Mouse (Mus musculus): ENCODE measurements around the gene Hes2. TPM values are rescaled to one million over a fixed set of nuclear protein-coding genes. Genes with fewer than 3 reads are reported as not detected.

Hes2 gene
- polyA plus RNA-seq, 1 experiment = not detected

GRCm38 (mm10) chr4:152136876-152137250 is 21.8 kb upstream of the Hes2 start:
- H3K36me3 ChIP-seq (ENCODE audit: control insufficient read depth, insufficient read depth, low read length) = no peaks in the 10 kb centered on the region
- peaks cover 11% of the 10 kb centered on the region; the same call in 1 of the 2 replicates for H3K4me1 ChIP-seq (ENCODE audit: control insufficient read depth, insufficient read depth, insufficient read length)
- no peak for TF ChIP-seq CTCF (IDR thresholded peaks at IDR 0.05; ENCODE audit: extremely low read depth, insufficient read depth, insufficient read length, insufficient replicate concordance)
- TF ChIP-seq POLR2A (IDR thresholded peaks at IDR 0.05; ENCODE audit: low read depth, low read length) = no peak
- DNase-seq (ENCODE audit: low read depth in 1 of 2, low spot score in 2 of 2) = no peak
- no peak overlapping the region for H3K4me3 ChIP-seq (ENCODE audit: extremely low read depth, insufficient read depth, insufficient read length)
- no peak overlapping the region for H3K27ac ChIP-seq (ENCODE audit: insufficient read depth, low read length)
- peaks cover 10% of the 10 kb centered on the region for H3K27me3 ChIP-seq (ENCODE audit: control insufficient read depth, insufficient read depth, low read length)
- WGBS = 88% methylated on average over 2 of the region's 2 CpGs

GRCm38 (mm10) chr4:152138497-152139260 is 20.0 kb upstream of the Hes2 start:
- Histone ChIP-seq H3K36me3 (ENCODE audit: control insufficient read depth, insufficient read depth, low read length) (no peaks in the 10 kb centered on the region), H3K27me3 (ENCODE audit: control insufficient read depth, insufficient read depth, low read length) (0 out of 2 replicates have a peak, but pooled peaks cover 1% of the 10 kb centered on the region), H3K4me1 (ENCODE audit: control insufficient read depth, insufficient read depth, insufficient read length) (peaks cover 8% of the 10 kb centered on the region; the same call in 1 of the 2 replicates), H3K27ac (ENCODE audit: insufficient read depth, low read length) (no peak overlapping the region), H3K4me3 (ENCODE audit: extremely low read depth, insufficient read depth, insufficient read length) (peak overlapping the region; percentile 59; the same call in 1 of the 2 replicates)
- peak; percentile 77 to 88 for DNase-seq (ENCODE audit: low read depth in 1 of 2, low spot score in 2 of 2)
- no peak for TF ChIP-seq POLR2A (IDR thresholded peaks at IDR 0.05; ENCODE audit: low read depth, low read length)
- peak; percentile 96 for TF ChIP-seq CTCF (IDR thresholded peaks at IDR 0.05; ENCODE audit: extremely low read depth, insufficient read depth, insufficient read length, insufficient replicate concordance)
- WGBS = 4% methylated on average over 51 of the region's 51 CpGs

DNA sequence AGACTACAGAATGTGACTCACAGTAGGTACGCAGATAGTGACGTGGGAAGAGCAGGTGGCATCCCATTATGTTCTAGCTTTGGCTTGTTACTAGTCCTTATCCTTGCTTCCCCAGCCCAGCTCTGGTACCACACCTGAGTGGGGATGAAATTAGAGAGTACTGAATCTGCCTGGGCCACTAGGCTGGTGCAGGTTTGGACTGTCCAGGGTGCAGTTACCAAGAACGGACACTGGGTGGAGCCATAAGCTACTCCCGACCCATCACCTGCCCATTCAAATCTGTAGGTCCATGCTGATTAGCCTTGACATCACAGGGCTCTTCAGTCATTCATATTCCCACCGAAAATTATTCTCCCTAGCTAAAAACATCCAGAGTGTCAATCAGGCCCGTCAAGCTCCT is 18.2 kb upstream of the Hes2 start:
- no peaks in the 10 kb centered on the region for H3K36me3 ChIP-seq (ENCODE audit: control insufficient read depth, insufficient read depth, low read length)
- peaks cover 8% of the 10 kb centered on the region; the same call in 1 of the 2 replicates for H3K4me1 ChIP-seq (ENCODE audit: control insufficient read depth, insufficient read depth, insufficient read length)
- peak in 1 of 2 experiments; percentile 46 for DNase-seq (ENCODE audit: low read depth in 1 of 2, low spot score in 2 of 2)
- 37% methylated on average over 6 of the region's 6 CpGs for WGBS
- H3K27ac ChIP-seq (ENCODE audit: insufficient read depth, low read length) = no peak overlapping the region
- H3K4me3 ChIP-seq (ENCODE audit: extremely low read depth, insufficient read depth, insufficient read length) = no peak overlapping the region
- peak; percentile 51; the same call in 1 of the 2 replicates for TF ChIP-seq CTCF (IDR thresholded peaks at IDR 0.05; ENCODE audit: extremely low read depth, insufficient read depth, insufficient read length, insufficient replicate concordance)
- TF ChIP-seq POLR2A (IDR thresholded peaks at IDR 0.05; ENCODE audit: low read depth, low read length) = no peak
- H3K27me3 ChIP-seq (ENCODE audit: control insufficient read depth, insufficient read depth, low read length) = no peaks in the 10 kb centered on the region

DNA sequence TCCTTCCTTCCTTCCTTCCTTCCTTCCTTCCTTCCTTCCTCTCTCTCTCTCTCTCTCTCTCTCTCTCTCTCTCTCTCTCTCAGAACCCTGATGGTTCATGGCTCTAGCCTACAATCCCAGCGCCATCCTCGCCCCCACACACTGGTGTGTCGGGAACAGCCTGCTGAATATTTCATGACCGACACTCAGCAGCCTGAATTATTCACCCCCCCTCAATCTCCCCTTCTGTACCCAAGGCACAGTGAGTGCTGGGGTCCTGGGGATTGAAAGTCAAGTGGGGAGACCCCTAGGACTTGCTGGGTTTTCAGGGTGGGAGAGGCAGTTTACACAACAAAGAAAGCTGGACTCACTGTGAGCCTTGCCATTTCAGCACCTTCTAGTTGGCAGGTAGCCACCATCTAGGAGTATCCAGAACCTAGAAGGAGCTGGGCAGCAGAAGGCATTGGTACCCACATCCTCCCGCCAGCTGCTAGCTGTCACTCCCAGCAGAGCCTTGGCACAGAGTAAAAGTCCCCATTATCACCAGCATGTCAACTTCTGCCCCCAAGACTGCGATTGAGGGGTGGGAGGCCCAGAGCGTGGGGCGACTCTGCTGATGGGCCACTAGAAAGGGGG is 17.0 kb upstream of the Hes2 start:
- TF ChIP-seq CTCF (IDR thresholded peaks at IDR 0.05; ENCODE audit: extremely low read depth, insufficient read depth, insufficient read length, insufficient replicate concordance) (no peak), POLR2A (IDR thresholded peaks at IDR 0.05; ENCODE audit: low read depth, low read length) (no peak)
- Histone ChIP-seq H3K27me3 (ENCODE audit: control insufficient read depth, insufficient read depth, low read length) (no peaks in the 10 kb centered on the region), H3K27ac (ENCODE audit: insufficient read depth, low read length) (no peak overlapping the region), H3K4me1 (ENCODE audit: control insufficient read depth, insufficient read depth, insufficient read length) (peaks cover 8% of the 10 kb centered on the region; the same call in 1 of the 2 replicates), H3K4me3 (ENCODE audit: extremely low read depth, insufficient read depth, insufficient read length) (no peak overlapping the region), H3K36me3 (ENCODE audit: control insufficient read depth, insufficient read depth, low read length) (no peaks in the 10 kb centered on the region)
- 80% methylated on average over 8 of the region's 8 CpGs for WGBS
- no peak for DNase-seq (ENCODE audit: low read depth in 1 of 2, low spot score in 2 of 2)

DNA sequence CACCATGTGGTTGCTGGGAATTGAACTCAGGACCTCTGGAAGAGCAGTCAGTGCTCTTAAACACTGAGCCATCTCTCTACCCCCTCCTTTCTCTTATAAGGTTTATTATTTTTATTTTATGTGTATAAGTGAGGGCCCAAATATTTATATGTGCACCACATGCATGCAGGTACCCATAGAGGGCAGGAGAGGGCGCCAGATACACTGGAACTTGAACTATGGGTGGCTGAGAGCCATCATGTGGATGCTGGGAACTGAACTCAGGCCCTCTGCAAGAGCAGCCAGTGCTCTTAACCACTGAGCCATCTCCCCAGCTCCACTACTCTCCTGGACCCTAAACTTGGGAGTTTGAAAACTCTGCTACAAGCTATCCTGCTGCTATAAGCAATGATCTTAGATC is 15.0 kb upstream of the Hes2 start:
- no peak for TF ChIP-seq CTCF (IDR thresholded peaks at IDR 0.05; ENCODE audit: extremely low read depth, insufficient read depth, insufficient read length, insufficient replicate concordance)
- Histone ChIP-seq H3K27me3 (ENCODE audit: control insufficient read depth, insufficient read depth, low read length) (no peaks in the 10 kb centered on the region), H3K27ac (ENCODE audit: insufficient read depth, low read length) (no peak overlapping the region), H3K36me3 (ENCODE audit: control insufficient read depth, insufficient read depth, low read length) (no peaks in the 10 kb centered on the region), H3K4me1 (ENCODE audit: control insufficient read depth, insufficient read depth, insufficient read length) (0 out of 2 replicates have a peak, but pooled peaks cover 3% of the 10 kb centered on the region), H3K4me3 (ENCODE audit: extremely low read depth, insufficient read depth, insufficient read length) (no peak overlapping the region)
- DNase-seq (ENCODE audit: low read depth in 1 of 2, low spot score in 2 of 2) = no peak
- 67% methylated on average over 1 of the region's 1 CpGs for WGBS

DNA sequence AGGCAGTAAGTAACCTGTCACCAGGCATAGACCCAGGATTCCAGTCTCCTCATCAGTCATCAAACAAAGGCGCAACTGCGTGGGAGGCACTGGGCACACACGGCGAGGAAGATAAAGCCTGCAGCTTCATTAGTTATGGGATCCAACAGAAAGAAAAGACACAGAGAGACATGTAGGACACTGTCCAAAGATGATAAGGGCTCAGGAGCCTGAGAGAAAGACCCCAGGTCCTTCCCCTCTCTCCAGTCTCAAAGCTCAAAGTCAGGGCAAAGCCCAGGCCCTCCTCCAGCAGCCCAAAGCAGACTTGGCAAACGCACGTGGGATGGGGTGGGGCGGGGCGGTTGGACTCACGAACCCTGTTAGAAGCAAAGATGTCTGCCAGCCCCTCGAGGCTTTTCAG is 13.2 kb upstream of the Hes2 start:
- Histone ChIP-seq H3K4me3 (ENCODE audit: extremely low read depth, insufficient read depth, insufficient read length) (no peak overlapping the region), H3K27me3 (ENCODE audit: control insufficient read depth, insufficient read depth, low read length) (no peaks in the 10 kb centered on the region), H3K36me3 (ENCODE audit: control insufficient read depth, insufficient read depth, low read length) (no peaks in the 10 kb centered on the region), H3K4me1 (ENCODE audit: control insufficient read depth, insufficient read depth, insufficient read length) (no peaks in the 10 kb centered on the region), H3K27ac (ENCODE audit: insufficient read depth, low read length) (no peak overlapping the region)
- no peak for DNase-seq (ENCODE audit: low read depth in 1 of 2, low spot score in 2 of 2)
- 77% methylated on average over 10 of the region's 10 CpGs for WGBS
- TF ChIP-seq CTCF (IDR thresholded peaks at IDR 0.05; ENCODE audit: extremely low read depth, insufficient read depth, insufficient read length, insufficient replicate concordance) = no peak
- no peak for TF ChIP-seq POLR2A (IDR thresholded peaks at IDR 0.05; ENCODE audit: low read depth, low read length)
